Mouse (Mus musculus) myocyte (in vitro differentiated cells): ENCODE measurements around the gene Tbc1d9.

ENCODE experiments used
- CEBPB ChIP-seq: IDR thresholded peaks from 2 replicates; pipeline ENCODE4 v1.6.1; 2011; ENCODE audit warnings: mild to moderate bottlenecking, moderate library complexity; ENCODE audit not compliant: poor library complexity, insufficient read depth, severe bottlenecking
- MAX ChIP-seq: IDR thresholded peaks from one replicate; pipeline ENCODE4 v1.6.1; 2011; ENCODE audit warnings: low read depth, mild to moderate bottlenecking, control low read depth
- MYOD1 ChIP-seq, 3 experiments: IDR thresholded peaks; one replicate each; pipeline ENCODE4 v1.6.1; 2011; ENCODE audit warnings: control low read depth in 2 of 3, low read depth in 2 of 3, mild to moderate bottlenecking in 2 of 3, moderate library complexity in 1 of 3; ENCODE audit not compliant: insufficient read length in 2 of 3, control insufficient read depth in 1 of 3
- MYOG ChIP-seq, 3 experiments: IDR thresholded peaks; one replicate each; pipeline ENCODE4 v1.6.1; 2011; ENCODE audit warnings: control low read depth in 2 of 3, low read depth in 2 of 3, mild to moderate bottlenecking in 2 of 3; ENCODE audit not compliant: insufficient read length in 2 of 3, control insufficient read depth in 1 of 3, insufficient read depth in 1 of 3
- POLR2A ChIP-seq: IDR thresholded peaks from one replicate; pipeline ENCODE4 v1.6.1; 2011; ENCODE audit warnings: low read depth, mild to moderate bottlenecking, control low read depth, moderate library complexity; ENCODE audit not compliant: insufficient read length
- POLR2AphosphoS2 ChIP-seq: IDR thresholded peaks from one replicate; pipeline ENCODE4 v1.6.1; 2011; ENCODE audit warnings: low read depth, control low read depth; ENCODE audit not compliant: insufficient read length
- REST ChIP-seq: IDR thresholded peaks from one replicate; pipeline ENCODE4 v1.6.1; 2011; ENCODE audit warnings: mild to moderate bottlenecking, control low read depth, moderate library complexity; ENCODE audit not compliant: insufficient read depth, insufficient read length
- TCF3 ChIP-seq: IDR thresholded peaks from one replicate; pipeline ENCODE4 v1.6.1; 2011; ENCODE audit warnings: low read depth, control low read depth; ENCODE audit not compliant: insufficient read length
- USF1 ChIP-seq: IDR thresholded peaks from one replicate; pipeline ENCODE4 v1.6.1; 2011; ENCODE audit warnings: low read depth, mild to moderate bottlenecking, control low read depth, moderate library complexity

DNA sequence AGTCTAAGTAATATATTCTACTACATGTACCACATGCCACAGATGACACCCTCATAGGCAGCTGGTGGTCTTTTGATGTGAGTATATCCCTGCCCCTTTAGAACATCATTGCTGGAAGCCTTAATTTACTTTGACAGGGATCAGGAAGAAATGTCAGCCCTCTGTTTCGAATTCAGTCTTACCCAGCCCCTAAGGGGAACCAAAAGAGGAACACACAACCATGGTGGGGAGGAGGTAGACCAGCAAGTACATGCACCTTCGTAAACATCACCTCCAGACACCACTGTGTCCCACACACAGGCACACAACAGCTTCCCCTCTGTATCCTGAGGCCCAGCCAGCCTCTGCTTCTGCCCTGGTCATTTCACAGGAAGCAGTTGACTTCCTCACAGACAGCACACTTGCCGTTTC lies 24.4 kb upstream of the Tbc1d9 start:
- TF ChIP-seq POLR2A: no peak
- no peak for TF ChIP-seq TCF3
- no peak for TF ChIP-seq MYOD1 (IDR thresholded peaks at IDR 0.05; ENCODE audit: control insufficient read depth in 1 of 3, insufficient read length in 2 of 3, low read depth in 2 of 3)
- no peak for TF ChIP-seq USF1
- no peak for TF ChIP-seq POLR2AphosphoS2
- TF ChIP-seq MAX: no peak
- TF ChIP-seq MYOG (IDR thresholded peaks at IDR 0.05; ENCODE audit: control insufficient read depth in 1 of 3, insufficient read depth in 1 of 3, insufficient read length in 2 of 3, low read depth in 2 of 3): no peak
- TF ChIP-seq CEBPB: no peak
- TF ChIP-seq REST: no peak
